Mouse (Mus musculus) inflammation-experienced regulatory T-cells, adult 6 months (primary cell): ENCODE results near the gene Ecpas. TPM values are rescaled to one million over a fixed set of nuclear protein-coding genes. Genes with fewer than 3 reads are reported as not detected.

Source experiments
- polyA plus RNA-seq, 3 experiments: library from polyadenylated mRNA; unstranded; fragments of 100-300 nt; shearing (Covaris generic); gene quantifications; one replicate each; pipeline ENCODE4 v1.2.1; 2017

Gene Ecpas
- polyA plus RNA-seq, 3 experiments from 2014 or later = 20.8 to 32.6 (median 31.2) TPM

Other genes starting within 250 kb of the Ecpas start
- not detected for gene Olfr267, start 125.0 kb downstream of the Ecpas start, polyA plus RNA-seq
- gene Zkscan16, start 30.9 kb upstream of the Ecpas start, polyA plus RNA-seq = not detected
- under 1 TPM in 2 of 3 experiments, not detected in 1; 0.34 to 0.67 TPM for gene Ptgr1, start 74.4 kb upstream of the Ecpas start, polyA plus RNA-seq
- gene Dnajc25, start 82.3 kb upstream of the Ecpas start, polyA plus RNA-seq = 1 to 10 TPM in 1 of 3 experiments, under 1 TPM in 2; 0.64 to 1.1 (median 0.91) TPM
- not detected for gene Gm20503, start 90.5 kb upstream of the Ecpas start, polyA plus RNA-seq
- 100 to 1,000 TPM; 134 to 204 (median 170) TPM for gene Gng10, start 122.3 kb upstream of the Ecpas start, polyA plus RNA-seq
- gene AI481877, start 226.2 kb upstream of the Ecpas start, polyA plus RNA-seq = not detected